Mouse (Mus musculus) megakaryocyte, embryonic 14.5 days (primary cell): ENCODE measurements at regions not wholly inside any gene's neighbourhood (a gene's known extent, or its start where the extent isn't known, plus 50 kb on each side); places are given as distances from the start of the nearest gene placed in this dataset.

Experiments used
- FLI1 ChIP-seq: IDR thresholded peaks from 2 replicates; pipeline ENCODE4 v1.6.1; 2012; ENCODE audit warnings: low read length, inconsistent platforms, mixed read lengths
- GATA1 ChIP-seq: IDR thresholded peaks from 3 replicates; pipeline ENCODE4 v1.6.1; 2012; ENCODE audit warnings: mixed read lengths, low read length, inconsistent platforms, borderline replicate concordance

GRCm38 (mm10) chr5:127189021-127189420, 52.6 kb upstream of the Tmem132c start:
- TF ChIP-seq GATA1 = no peak
- no peak for TF ChIP-seq FLI1
